Mouse (Mus musculus) forebrain, embryonic 13.5 days (tissue): ENCODE data around the gene Olfml3. TPM values are rescaled to one million over a fixed set of nuclear protein-coding genes. Genes with fewer than 3 reads are reported as not detected.

Experiments used
- ATAC-seq: fragments of 200-750 bp; cut with Nextera tagmentation; 2 replicates; pipeline ENCODE4 v1.8.0; 2017
- H3K27ac ChIP-seq: fragments of 300-500 bp; sonication (generic); 2 replicates; pipeline ENCODE4 v1.5.1; 2015; ENCODE audit warnings: inconsistent platforms, mild to moderate bottlenecking, moderate library complexity
- H3K27me3 ChIP-seq: fragments of 300-500 bp; sonication (generic); 2 replicates; pipeline ENCODE4 v1.6.1; 2015; ENCODE audit warnings: mild to moderate bottlenecking, inconsistent platforms
- H3K36me3 ChIP-seq: fragments of 300-500 bp; sonication (generic); 2 replicates; pipeline ENCODE4 v1.6.1; 2015; ENCODE audit warnings: mild to moderate bottlenecking, inconsistent platforms; ENCODE audit not compliant: poor library complexity, severe bottlenecking
- H3K4me1 ChIP-seq: fragments of 300-500 bp; sonication (generic); 2 replicates; pipeline ENCODE4 v1.6.1; 2015; ENCODE audit warnings: inconsistent platforms
- H3K4me2 ChIP-seq: fragments of 300-500 bp; sonication (generic); 2 replicates; pipeline ENCODE4 v1.6.1; 2015; ENCODE audit warnings: inconsistent platforms, mild to moderate bottlenecking, moderate library complexity
- H3K4me3 ChIP-seq: fragments of 300-500 bp; sonication (generic); 2 replicates; pipeline ENCODE4 v1.5.1; 2015; ENCODE audit warnings: mild to moderate bottlenecking, inconsistent platforms
- H3K9ac ChIP-seq: fragments of 300-500 bp; sonication (generic); 2 replicates; pipeline ENCODE4 v1.6.1; 2015; ENCODE audit warnings: mild to moderate bottlenecking, inconsistent platforms
- H3K9me3 ChIP-seq: fragments of 300-500 bp; sonication (generic); replicated peaks from 2 replicates; pipeline ENCODE4 v1.6.1; 2016; ENCODE audit warnings: inconsistent platforms
- WGBS: fragments of 180-500 bp; shearing (Covaris S2); methylation state at CpG from one replicate; pipeline ENCODE4 v1.1.7; 2015; 5-methylcytosine and 5-hydroxymethylcytosine counted together
- polyA plus RNA-seq: library from polyadenylated mRNA; unstranded; fragments of >200 nt; fragmentation: Nextera tagmentation; extraction: Ambion mirVana; gene quantifications from 2 replicates; pipeline ENCODE4 v1.2.1, GENCODE M21; 2015

Olfml3 gene
- polyA plus RNA-seq, 1 experiment from 2014 or later, result 2.9 TPM

- 56% methylated on average over 15 of the region's 15 CpGs for WGBS
- H3K9me3 ChIP-seq, result no peaks in the 10 kb centered on the region
- H3K4me1 ChIP-seq, result peaks cover 19% of the 10 kb centered on the region
- H3K36me3 ChIP-seq, result no peaks in the 10 kb centered on the region
- no peaks in the 10 kb centered on the region for H3K27me3 ChIP-seq
- H3K4me2 ChIP-seq, result no peak overlapping the region
- no peak overlapping the region for H3K9ac ChIP-seq
- no peak overlapping the region for H3K4me3 ChIP-seq
- ATAC-seq, result no peak
- no peak overlapping the region for H3K27ac ChIP-seq
Measured at GRCm38 (mm10) chr3:103716774-103717760, 20.7 kb downstream of the Olfml3 start.

- ATAC-seq, result 0 out of 2 replicates have a peak, but pooled peaks have one; percentile 30
- Histone ChIP-seq H3K4me1 (peaks cover 19% of the 10 kb centered on the region), H3K4me2 (no peak overlapping the region), H3K9me3 (no peaks in the 10 kb centered on the region), H3K27me3 (no peaks in the 10 kb centered on the region), H3K36me3 (no peaks in the 10 kb centered on the region), H3K27ac (peak overlapping the region; percentile 14; the same call in 1 of the 2 replicates), H3K4me3 (no peak overlapping the region), H3K9ac (no peak overlapping the region)
- 27% methylated on average over 11 of the region's 11 CpGs for WGBS
Measured at GRCm38 (mm10) chr3:103715762-103716693, 21.8 kb downstream of the Olfml3 start.

GRCm38 (mm10) chr3:103714942-103715341 is 22.9 kb downstream of the Olfml3 start:
- Histone ChIP-seq H3K9me3 (no peaks in the 10 kb centered on the region), H3K27me3 (no peaks in the 10 kb centered on the region), H3K9ac (no peak overlapping the region), H3K27ac (no peak overlapping the region), H3K4me1 (peaks cover 19% of the 10 kb centered on the region), H3K36me3 (no peaks in the 10 kb centered on the region), H3K4me2 (no peak overlapping the region), H3K4me3 (no peak overlapping the region)
- 85% methylated on average over 8 of the region's 8 CpGs for WGBS
- no peak for ATAC-seq

- Histone ChIP-seq H3K4me3 (no peak overlapping the region), H3K36me3 (no peaks in the 10 kb centered on the region), H3K4me2 (no peak overlapping the region), H3K27me3 (no peaks in the 10 kb centered on the region), H3K9ac (no peak overlapping the region), H3K27ac (no peak overlapping the region), H3K9me3 (no peaks in the 10 kb centered on the region), H3K4me1 (peaks cover 17% of the 10 kb centered on the region)
- 77% methylated on average over 7 of the region's 7 CpGs for WGBS
- no peak for ATAC-seq
Measured at GRCm38 (mm10) chr3:103714236-103714875, 23.4 kb downstream of the Olfml3 start.

- H3K9me3 ChIP-seq, result no peaks in the 10 kb centered on the region
- WGBS, result 94% methylated on average over 4 of the region's 4 CpGs
- H3K36me3 ChIP-seq, result no peaks in the 10 kb centered on the region
- no peaks in the 10 kb centered on the region for H3K27me3 ChIP-seq
- no peak for ATAC-seq
- no peak overlapping the region for H3K4me3 ChIP-seq
- peaks cover 11% of the 10 kb centered on the region for H3K4me1 ChIP-seq
- no peak overlapping the region for H3K9ac ChIP-seq
- no peak overlapping the region for H3K4me2 ChIP-seq
- no peak overlapping the region for H3K27ac ChIP-seq
Measured at GRCm38 (mm10) chr3:103712196-103712595, 25.6 kb downstream of the Olfml3 start.

GRCm38 (mm10) chr3:103709470-103710040 is 28.2 kb downstream of the Olfml3 start:
- WGBS, result 93% methylated on average over 5 of the region's 5 CpGs
- ATAC-seq, result no peak

GRCm38 (mm10) chr3:103705426-103705825 is 32.4 kb downstream of the Olfml3 start:
- ATAC-seq, result no peak
- no peak overlapping the region for H3K9ac ChIP-seq
- no peaks in the 10 kb centered on the region for H3K36me3 ChIP-seq
- WGBS, result 92% methylated on average over 12 of the region's 12 CpGs
- H3K9me3 ChIP-seq, result no peaks in the 10 kb centered on the region
- no peak overlapping the region for H3K4me3 ChIP-seq
- no peaks in the 10 kb centered on the region for H3K27me3 ChIP-seq
- no peaks in the 10 kb centered on the region for H3K4me1 ChIP-seq
- no peak overlapping the region for H3K4me2 ChIP-seq
- no peak overlapping the region for H3K27ac ChIP-seq

More at GRCm38 (mm10) chr3:103709470-103710040, 28.2 kb downstream of the Olfml3 start:
- no peaks in the 10 kb centered on the region for H3K27me3 ChIP-seq
- no peak overlapping the region for H3K4me2 ChIP-seq
- H3K9me3 ChIP-seq, result no peaks in the 10 kb centered on the region
- no peak overlapping the region for H3K27ac ChIP-seq
- no peak overlapping the region for H3K9ac ChIP-seq
- H3K36me3 ChIP-seq, result no peaks in the 10 kb centered on the region
- no peaks in the 10 kb centered on the region for H3K4me1 ChIP-seq
- no peak overlapping the region for H3K4me3 ChIP-seq

GRCm38 (mm10) chr3:103704661-103705060 is 33.1 kb downstream of the Olfml3 start:
- Histone ChIP-seq H3K4me3 (no peak overlapping the region), H3K9me3 (no peaks in the 10 kb centered on the region), H3K4me2 (no peak overlapping the region), H3K36me3 (no peaks in the 10 kb centered on the region), H3K27ac (no peak overlapping the region), H3K4me1 (no peaks in the 10 kb centered on the region), H3K9ac (no peak overlapping the region), H3K27me3 (no peaks in the 10 kb centered on the region)
- no peak for ATAC-seq
- 70% methylated on average over 6 of the region's 6 CpGs for WGBS

- Histone ChIP-seq H3K4me1 (no peaks in the 10 kb centered on the region), H3K9ac (no peak overlapping the region), H3K27me3 (no peaks in the 10 kb centered on the region), H3K4me2 (no peak overlapping the region), H3K9me3 (no peaks in the 10 kb centered on the region), H3K36me3 (no peaks in the 10 kb centered on the region), H3K27ac (no peak overlapping the region), H3K4me3 (no peak overlapping the region)
- no peak for ATAC-seq
- WGBS, result 83% methylated on average over 1 of the region's 1 CpGs
Measured at GRCm38 (mm10) chr3:103696388-103696925, 41.3 kb downstream of the Olfml3 start.

- H3K9ac ChIP-seq, result no peak overlapping the region
- H3K27me3 ChIP-seq, result no peaks in the 10 kb centered on the region
- no peak overlapping the region for H3K4me2 ChIP-seq
- ATAC-seq, result no peak
- H3K27ac ChIP-seq, result no peak overlapping the region
- no peak overlapping the region for H3K4me3 ChIP-seq
- no peaks in the 10 kb centered on the region for H3K9me3 ChIP-seq
- no peaks in the 10 kb centered on the region for H3K36me3 ChIP-seq
- no peaks in the 10 kb centered on the region for H3K4me1 ChIP-seq
- WGBS, result 47% methylated on average over 3 of the region's 3 CpGs
Measured at GRCm38 (mm10) chr3:103695556-103695955, 42.2 kb downstream of the Olfml3 start.

GRCm38 (mm10) chr3:103690506-103690905 is 47.3 kb downstream of the Olfml3 start:
- no peak overlapping the region for H3K4me3 ChIP-seq
- no peak overlapping the region for H3K9ac ChIP-seq
- ATAC-seq, result no peak
- WGBS, result 94% methylated on average over 3 of the region's 3 CpGs
- no peak overlapping the region for H3K27ac ChIP-seq
- no peak overlapping the region for H3K4me2 ChIP-seq
- H3K27me3 ChIP-seq, result no peaks in the 10 kb centered on the region
- H3K4me1 ChIP-seq, result no peaks in the 10 kb centered on the region
- H3K36me3 ChIP-seq, result no peaks in the 10 kb centered on the region
- H3K9me3 ChIP-seq, result no peaks in the 10 kb centered on the region
